In genomic region chr3:100961007-100961406, GRCm38 (mm10) we compare ENCODE assay signal across 19 mouse cellular contexts. TPM values are rescaled to one million over a fixed set of nuclear protein-coding genes. Genes with fewer than 3 reads are reported as not detected.
A peak's percentile ranks its signal among the peaks of the same experiment; 100 is the strongest.
DNase-seq lines count a peak whose midpoint lies in the region; ATAC-seq and TF ChIP-seq lines count a peak whose summit lies in the region.
"Had no signal": no experiment of that assay in that cellular context is flagged by ENCODE, and none has a peak within 500 bp of the region (broad histone marks: within the 10 kb centered on the region; RNA-seq: fewer than 3 reads in every experiment).

No protein-coding gene starts in this region.

- no peak for TF ChIP-seq CTCF in lung, postnatal 0 days (IDR thresholded peaks at IDR 0.05)

- WGBS in heart, embryonic 13.5 days = 40% methylated on average over 5 of the region's 5 CpGs
- WGBS in lung, postnatal 0 days = 65% methylated on average over 5 of the region's 5 CpGs
- WGBS in liver, embryonic 12.5 days (ENCODE audit: insufficient replicate concordance) = 50% methylated on average over 5 of the region's 5 CpGs

- no peak for TF ChIP-seq EP300 in lung, postnatal 0 days (IDR thresholded peaks at IDR 0.05)

- no peak for DNase-seq in heart, adult 11 months
- DNase-seq in lung, postnatal 0 days (ENCODE audit: low spot score) = peak; percentile 7
- DNase-seq in lung, postnatal 14 days = no peak
- DNase-seq in gastrocnemius, postnatal 36 days = no peak
- DNase-seq: adrenal gland, postnatal 36 days; B cell, adult 2 months; cerebellum, postnatal 25 days; kidney, adult 18-20 months; kidney, postnatal 10 days; right cerebral cortex, postnatal 25 days; thymus, postnatal 4 days had no signal

- H3K4me1 ChIP-seq in heart, embryonic 13.5 days = peaks cover 25% of the 10 kb centered on the region
- H3K4me1 ChIP-seq in lung, postnatal 0 days (ENCODE audit: insufficient read depth, low read depth, low read length) = no peaks in the 10 kb centered on the region
- H3K4me1 ChIP-seq in liver, embryonic 12.5 days = peaks cover 11% of the 10 kb centered on the region
- H3K4me1 ChIP-seq: midbrain, embryonic 12.5 days; neural tube, embryonic 15.5 days had no signal

- ATAC-seq in heart, embryonic 13.5 days (ENCODE audit: extremely low read depth, insufficient number of reproducible peaks, low FRiP score, low TSS enrichment) = no peak; the same call in 1 of the 2 replicates
- ATAC-seq in lung, postnatal 0 days = peak; percentile 25
- peak; percentile 72; the same call in 1 of the 2 replicates for ATAC-seq in liver, embryonic 12.5 days
- ATAC-seq in erythroid progenitor cell, adult 5-6 weeks (replicated peaks; ENCODE audit: low FRiP score, poor library complexity, severe bottlenecking) = no peak
- ATAC-seq: forebrain, embryonic 16.5 days; hindbrain, embryonic 16.5 days had no signal

- no peaks in the 10 kb centered on the region for H3K9me3 ChIP-seq in heart, embryonic 13.5 days
- H3K9me3 ChIP-seq in lung, postnatal 0 days (ENCODE audit: low read length) = no peaks in the 10 kb centered on the region
- no peaks in the 10 kb centered on the region for H3K9me3 ChIP-seq in liver, embryonic 12.5 days (replicated peaks)
- H3K9me3 ChIP-seq: midbrain, embryonic 12.5 days; neural tube, embryonic 15.5 days had no signal

- intact Hi-C loops in gastrocnemius, postnatal 36 days (cut with DNase I) = loop anchor here (5.0 kb wide), 1 partner anchor 501 kb away; no protein-coding TSS in a partner anchor

- H3K27ac ChIP-seq in heart, embryonic 13.5 days (replicated peaks) = peak overlapping the region; percentile 87
- H3K27ac ChIP-seq in lung, postnatal 0 days (ENCODE audit: low read length) = peak overlapping the region; percentile 43; the same call in 1 of the 2 replicates
- peak overlapping the region; percentile 51; the same call in 1 of the 2 replicates for H3K27ac ChIP-seq in liver, embryonic 12.5 days
- H3K27ac ChIP-seq: layer of hippocampus, adult 2 months; midbrain, embryonic 12.5 days; neural tube, embryonic 15.5 days had no signal

- H3K4me3 ChIP-seq in heart, embryonic 13.5 days = no peak overlapping the region
- H3K4me3 ChIP-seq in lung, postnatal 0 days (ENCODE audit: low read depth, low read length) = no peak overlapping the region
- H3K4me3 ChIP-seq in liver, embryonic 12.5 days = no peak overlapping the region
- H3K4me3 ChIP-seq: layer of hippocampus, adult 2 months; midbrain, embryonic 12.5 days; neural tube, embryonic 15.5 days had no signal

- H3K27me3 ChIP-seq in heart, embryonic 13.5 days (replicated peaks) = no peaks in the 10 kb centered on the region
- no peaks in the 10 kb centered on the region for H3K27me3 ChIP-seq in lung, postnatal 0 days (replicated peaks; ENCODE audit: insufficient read depth, low read length)
- no peaks in the 10 kb centered on the region for H3K27me3 ChIP-seq in liver, embryonic 12.5 days (replicated peaks)
- H3K27me3 ChIP-seq: midbrain, embryonic 12.5 days; neural tube, embryonic 15.5 days had no signal

- H3K4me2 ChIP-seq in heart, embryonic 13.5 days = 0 out of 2 replicates have a peak overlapping the region, but pooled peaks have one; percentile 10
- no peak overlapping the region for H3K4me2 ChIP-seq in lung, postnatal 0 days (replicated peaks; ENCODE audit: low read depth, low read length)
- no peak overlapping the region for H3K4me2 ChIP-seq in liver, embryonic 12.5 days
- H3K4me2 ChIP-seq: midbrain, embryonic 12.5 days; neural tube, embryonic 15.5 days had no signal

- peak overlapping the region; percentile 50; the same call in 1 of the 2 replicates for H3K9ac ChIP-seq in heart, embryonic 13.5 days
- no peak overlapping the region for H3K9ac ChIP-seq in lung, postnatal 0 days (replicated peaks; ENCODE audit: low read depth)
- 0 out of 2 replicates have a peak overlapping the region, but pooled peaks have one; percentile 22 for H3K9ac ChIP-seq in liver, embryonic 12.5 days
- H3K9ac ChIP-seq: midbrain, embryonic 12.5 days; neural tube, embryonic 15.5 days had no signal

- peaks cover 92% of the 10 kb centered on the region for H3K36me3 ChIP-seq in heart, embryonic 13.5 days
- H3K36me3 ChIP-seq in lung, postnatal 0 days (ENCODE audit: insufficient read depth, low read length) = peaks cover 14% of the 10 kb centered on the region
- peaks cover 99% of the 10 kb centered on the region for H3K36me3 ChIP-seq in liver, embryonic 12.5 days
- H3K36me3 ChIP-seq: neural tube, embryonic 15.5 days had no signal

RNA-seq across cellular contexts. Expression of gene Ttf2, which starts 8.5 kb away (rescaled TPM):
- polyA plus RNA-seq in heart, embryonic 13.5 days (2015; fragmentation: Nextera tagmentation; extraction: Ambion mirVana) = 10.4 and 11.7 TPM in 2 replicates
- polyA plus RNA-seq in lung, postnatal 0 days (2015; fragmentation: Nextera tagmentation; extraction: Ambion mirVana) = 3.6 and 4.0 TPM in 2 replicates
- polyA plus RNA-seq in liver, embryonic 12.5 days (2016; fragmentation: Nextera tagmentation; extraction: Ambion mirVana) = 13.8 and 13.9 TPM in 2 replicates
- total RNA-seq in erythroid progenitor cell, adult 5-6 weeks (2015; ENCODE audit: low replicate concordance) = 24.3 and 31.7 TPM in 2 replicates
- 51.3 and 51.6 TPM in 2 replicates for total RNA-seq in erythroid progenitor cell, adult 5-6 weeks (2017; ENCODE audit: low replicate concordance)
- total RNA-seq in gastrocnemius, postnatal 36 days (2021) = 1 to 10 TPM; 3.6 to 3.8 TPM

RNA-seq across cellular contexts. Expression of gene Trim45, which starts 39.0 kb away (rescaled TPM):
- 3.6 and 3.8 TPM in 2 replicates for polyA plus RNA-seq in heart, embryonic 13.5 days (2015; fragmentation: Nextera tagmentation; extraction: Ambion mirVana)
- polyA plus RNA-seq in lung, postnatal 0 days (2015; fragmentation: Nextera tagmentation; extraction: Ambion mirVana) = 2.7 and 2.8 TPM in 2 replicates
- polyA plus RNA-seq in liver, embryonic 12.5 days (2016; fragmentation: Nextera tagmentation; extraction: Ambion mirVana) = 1.0 and 1.2 TPM in 2 replicates
- 0.36 TPM in 1 of 2 replicates, not detected in the other for total RNA-seq in erythroid progenitor cell, adult 5-6 weeks (2015; ENCODE audit: low replicate concordance)
- 2.8 and 3.6 TPM in 2 replicates for total RNA-seq in erythroid progenitor cell, adult 5-6 weeks (2017; ENCODE audit: low replicate concordance)
- 1 to 10 TPM; 3.9 to 4.3 TPM for total RNA-seq in gastrocnemius, postnatal 36 days (2021)

Comparison
In these comparisons a context has a peak if more than half of its experiments do, and no peak if none do; other contexts are left out.
1. ATAC-seq: peak in lung, postnatal 0 days (single experiment) and liver, embryonic 12.5 days (single experiment); none in heart, embryonic 13.5 days (single experiment) and erythroid progenitor cell, adult 5-6 weeks (single experiment).
2. Peak in every context shown above with its lines, with median percentiles within 50 percentile points of each other: H3K27ac ChIP-seq.